Mouse (Mus musculus) left cerebral cortex, postnatal 4 days (tissue): ENCODE measurements around the gene Olfr571. TPM values are rescaled to one million over a fixed set of nuclear protein-coding genes. Genes with fewer than 3 reads are reported as not detected.

Experiments used
- total RNA-seq, 2 experiments: library from RNA; stranded (reverse); gene quantifications; 2 replicates each; pipeline ENCODE4 v1.2.3; 2021

Olfr571 gene
- total RNA-seq, 2 experiments from 2014 or later, result not detected

Other genes with a start within 250 kb of the Olfr571 start
- 1 to 10 TPM; 5.9 to 6.1 TPM for gene Trim68, start 230.2 kb downstream of the Olfr571 start, total RNA-seq
- gene Olfr557, start 221.6 kb downstream of the Olfr571 start, total RNA-seq, result not detected
- gene Olfr558, start 215.3 kb downstream of the Olfr571 start, total RNA-seq, result under 1 TPM; 0.12 to 0.14 TPM
- not detected for gene Olfr33, start 198.5 kb downstream of the Olfr571 start, total RNA-seq
- not detected for gene Olfr559, start 190.0 kb downstream of the Olfr571 start, total RNA-seq
- not detected for gene Olfr560, start 158.2 kb downstream of the Olfr571 start, total RNA-seq
- gene Olfr78, start 158.1 kb downstream of the Olfr571 start, total RNA-seq, result under 1 TPM; 0.28 to 0.36 TPM
- not detected for gene Olfr561, start 146.3 kb downstream of the Olfr571 start, total RNA-seq
- not detected for gene Olfr564, start 114.1 kb downstream of the Olfr571 start, total RNA-seq
- gene Olfr566, start 58.8 kb downstream of the Olfr571 start, total RNA-seq, result not detected
- gene Olfr568, start 40.4 kb downstream of the Olfr571 start, total RNA-seq, result not detected
- not detected for gene Olfr569, start 26.7 kb downstream of the Olfr571 start, total RNA-seq
- gene Olfr570, start 23.0 kb downstream of the Olfr571 start, total RNA-seq, result not detected
- not detected for gene Olfr572, start 6.9 kb upstream of the Olfr571 start, total RNA-seq
- not detected for gene Olfr573-ps1, start 25.0 kb upstream of the Olfr571 start, total RNA-seq
- not detected for gene Olfr574, start 30.9 kb upstream of the Olfr571 start, total RNA-seq
- not detected for gene Olfr575, start 41.2 kb upstream of the Olfr571 start, total RNA-seq
- gene Olfr576, start 45.1 kb upstream of the Olfr571 start, total RNA-seq, result not detected
- gene Olfr577, start 58.4 kb upstream of the Olfr571 start, total RNA-seq, result not detected
- not detected for gene Olfr578, start 71.8 kb upstream of the Olfr571 start, total RNA-seq
- gene Olfr582, start 120.5 kb upstream of the Olfr571 start, total RNA-seq, result not detected
- gene Olfr583, start 133.8 kb upstream of the Olfr571 start, total RNA-seq, result not detected
- gene Olfr584, start 164.3 kb upstream of the Olfr571 start, total RNA-seq, result not detected
- not detected for gene Olfr585, start 180.2 kb upstream of the Olfr571 start, total RNA-seq
- not detected for gene Olfr586, start 208.1 kb upstream of the Olfr571 start, total RNA-seq
- gene Olfr588-ps1, start 223.3 kb upstream of the Olfr571 start, total RNA-seq, result not detected
- not detected for gene Olfr589, start 238.8 kb upstream of the Olfr571 start, total RNA-seq